Mouse (Mus musculus) erythroblast, embryonic 14.5 days (primary cell): Measurements from ENCODE around the gene Cacna1c.

ENCODE experiments used
- GATA1 ChIP-seq: IDR thresholded peaks from 2 replicates; pipeline ENCODE4 v1.6.1; 2012; ENCODE audit warnings: low read length, inconsistent platforms, mixed read lengths
- TAL1 ChIP-seq: IDR thresholded peaks from 3 replicates; pipeline ENCODE4 v1.6.1; 2012; ENCODE audit warnings: low read length, inconsistent platforms, mixed read lengths

DNA sequence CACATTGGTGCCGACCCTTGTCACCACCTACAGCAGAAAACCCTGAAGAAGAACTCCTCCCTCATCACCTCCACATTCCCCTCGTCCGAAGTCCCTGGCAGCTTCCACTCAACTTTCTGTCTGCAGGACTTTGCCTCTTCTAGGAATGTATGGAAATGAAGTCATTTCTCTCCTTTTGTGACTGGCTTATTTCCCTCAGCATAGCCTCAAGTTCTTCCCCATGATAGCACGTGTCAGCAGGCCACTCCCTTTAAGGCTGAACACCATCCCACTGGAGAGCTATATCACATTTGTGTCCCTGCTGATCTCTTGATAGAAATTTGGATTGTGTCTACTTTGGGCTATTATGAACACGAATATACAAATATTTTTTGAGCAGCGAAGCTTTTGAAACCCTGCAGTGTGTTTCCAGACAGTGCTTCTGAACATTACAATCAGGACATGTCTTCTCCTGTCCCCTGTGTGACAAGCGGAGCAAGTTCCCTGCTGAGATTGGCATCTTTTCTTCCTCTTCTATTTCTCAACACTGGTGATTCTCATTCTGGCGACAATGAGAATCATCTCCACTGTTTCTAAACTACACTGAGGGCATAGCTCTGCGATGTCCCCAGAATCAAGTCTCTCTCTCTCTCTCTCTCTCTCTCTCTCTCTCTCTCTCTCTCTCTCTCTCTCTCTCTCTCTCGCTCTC, 224.2 kb downstream of the Cacna1c start:
- TF ChIP-seq TAL1 (no peak), GATA1 (no peak)
